Mouse (Mus musculus): ENCODE data around the gene Stac3.

- no peak for TF ChIP-seq EP300 (IDR thresholded peaks at IDR 0.05; ENCODE audit: low read depth)
- no peak for TF ChIP-seq CTCF (IDR thresholded peaks at IDR 0.05; ENCODE audit: low read depth)
These were observed 32.8 kb downstream of the Stac3 start, which contains the start of gene Nxph4 for GRCm38 (mm10) chr10:127534036-127534928.

Measured in liver, embryonic 14.5 days (tissue).